Comparison of ENCODE assay signal across 7 mouse cellular contexts in the genomic region with DNA sequence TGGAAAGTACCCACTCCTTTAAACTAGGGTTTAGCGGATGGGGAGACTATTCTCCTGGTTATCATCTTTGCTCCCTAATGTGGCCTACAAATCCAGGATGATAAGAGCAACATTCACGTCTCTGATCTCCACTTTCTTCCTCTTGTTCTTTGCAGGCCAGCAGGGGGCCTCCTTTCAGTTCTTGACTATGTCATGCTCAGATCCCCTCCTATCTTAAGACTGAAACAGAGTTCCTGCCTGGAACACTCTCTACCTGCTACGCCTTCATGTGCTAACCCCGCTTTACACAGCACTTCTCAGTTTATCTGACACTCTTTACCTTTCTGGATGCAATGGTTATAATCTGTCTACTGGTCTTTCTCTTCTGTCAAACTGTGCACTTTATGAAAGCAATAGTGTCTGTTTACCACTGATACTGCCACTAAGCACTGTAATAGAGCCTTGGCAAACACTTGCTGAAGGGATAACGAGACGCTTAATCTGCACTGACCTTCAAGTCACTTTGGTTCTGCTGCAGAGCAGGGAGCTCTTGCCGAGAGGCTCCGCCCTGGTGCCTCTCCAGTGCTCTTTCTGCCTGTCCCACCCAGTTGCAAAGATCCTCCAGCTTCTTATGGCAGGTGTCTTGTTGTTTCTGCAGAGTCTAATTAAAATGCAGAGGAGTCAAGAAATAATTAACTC.
A peak's percentile ranks its signal among the peaks of the same experiment; 100 is the strongest.
DNase-seq lines count a peak whose midpoint lies in the region; ATAC-seq and TF ChIP-seq lines count a peak whose summit lies in the region.

No protein-coding gene starts in this region.

- in situ Hi-C loops in CH12.LX (cut with MboI; ENCODE audit: low pct_ligation_motif_present, low pct_unique_long_range_greater_than_20kb, low sequenced_read_pairs): no loop called here

- DNase-seq in kidney, adult 9 months: peak; percentile 25
- no peak for DNase-seq in kidney, adult 11 months
- no peak for DNase-seq in CH12.LX (ENCODE audit: extremely low read depth)
- peak; percentile 40 for DNase-seq in brain, embryonic 14.5 days (ENCODE audit: low read depth)
- DNase-seq in liver, embryonic 13.5 days: no peak
- no peak for DNase-seq in left cerebral cortex, adult 18-20 months (ENCODE audit: low spot score in 2 of 2)
- DNase-seq in spleen, postnatal 14 days (ENCODE audit: low spot score in 2 of 2): no peak

- 57% methylated on average over 8 of the region's 8 CpGs for WGBS in liver, embryonic 13.5 days (ENCODE audit: insufficient replicate concordance)

- no peak for TF ChIP-seq POLR2A in CH12.LX (IDR thresholded peaks at IDR 0.05; ENCODE audit: low read depth, low read length)
- no peak for TF ChIP-seq POLR2A in brain, embryonic 14.5 days (IDR thresholded peaks at IDR 0.05; ENCODE audit: borderline replicate concordance, extremely low read depth, insufficient read depth, insufficient read length, poor library complexity, severe bottlenecking)

- no peaks in the 10 kb centered on the region for H3K4me1 ChIP-seq in CH12.LX (ENCODE audit: control insufficient read depth in 1 of 2, insufficient read depth in 2 of 2)
- H3K4me1 ChIP-seq in liver, embryonic 13.5 days (replicated peaks): no peaks in the 10 kb centered on the region

- peaks cover 60 to 94% of the 10 kb centered on the region in 2 experiments for H3K36me3 ChIP-seq in CH12.LX (replicated peaks in 1 of 2; ENCODE audit: control insufficient read depth in 1 of 2, insufficient read depth in 1 of 2, low read length in 1 of 2)
- H3K36me3 ChIP-seq in liver, embryonic 13.5 days: peaks cover 68% of the 10 kb centered on the region

- no peak overlapping the region for H3K9ac ChIP-seq in CH12.LX (ENCODE audit: insufficient read depth, low read depth)
- H3K9ac ChIP-seq in liver, embryonic 13.5 days: no peak overlapping the region

- no peak; the same call in 1 of the 2 replicates for TF ChIP-seq RAD21 in CH12.LX (IDR thresholded peaks at IDR 0.05; ENCODE audit: low read depth, low read length)

- H3K4me2 ChIP-seq in CH12.LX (ENCODE audit: insufficient read depth, low read depth, poor library complexity, severe bottlenecking): no peak overlapping the region
- no peak overlapping the region for H3K4me2 ChIP-seq in liver, embryonic 13.5 days

- peak; percentile 34; the same call in 1 of the 2 replicates for ATAC-seq in liver, embryonic 13.5 days (ENCODE audit: low read depth)

- dilution Hi-C loops in CH12.LX (cut with MboI; ENCODE audit: extremely low pct_ligation_motif_present, extremely low pct_unique_long_range_greater_than_20kb, low sequenced_read_pairs): no loop called here

- H3K27me3 ChIP-seq in CH12.LX (replicated peaks): no peaks in the 10 kb centered on the region
- H3K27me3 ChIP-seq in liver, embryonic 13.5 days: no peaks in the 10 kb centered on the region

- no peak for TF ChIP-seq EP300 in CH12.LX (IDR thresholded peaks at IDR 0.05; ENCODE audit: low read length)

- H3K9me3 ChIP-seq in CH12.LX (replicated peaks; ENCODE audit: low read length): no peaks in the 10 kb centered on the region
- H3K9me3 ChIP-seq in liver, embryonic 13.5 days (replicated peaks): no peaks in the 10 kb centered on the region

- H3K27ac ChIP-seq in CH12.LX (ENCODE audit: insufficient read depth, low read depth): no peak overlapping the region
- H3K27ac ChIP-seq in liver, embryonic 13.5 days: no peak overlapping the region

- TF ChIP-seq CTCF in CH12.LX (conservative IDR thresholded peaks at IDR 0.05 in 1 of 2, IDR thresholded peaks at IDR 0.05 in 1 of 2; ENCODE audit: low read depth in 2 of 2, low read length in 2 of 2): peak; percentile 11 to 47; a peak in 2 of 4 replicates
- TF ChIP-seq CTCF in brain, embryonic 14.5 days (IDR thresholded peaks at IDR 0.05; ENCODE audit: borderline replicate concordance, extremely low read depth, insufficient read depth, insufficient read length): peak; percentile 30; the same call in 1 of the 2 replicates

- no peak overlapping the region for H3K4me3 ChIP-seq in CH12.LX (replicated peaks in 1 of 3; ENCODE audit: low read depth in 2 of 3, low read length in 2 of 3, poor library complexity in 1 of 3)
- no peak overlapping the region for H3K4me3 ChIP-seq in liver, embryonic 13.5 days (replicated peaks)

- H3K79me2 ChIP-seq in CH12.LX (replicated peaks; ENCODE audit: control insufficient read depth, extremely low read depth, insufficient read depth, poor library complexity, severe bottlenecking): no peaks in the 10 kb centered on the region

TF ChIP-seq in CH12.LX, 34 proteins besides CTCF, POLR2A, EP300 and RAD21:
- TF ChIP-seq SMC3 (IDR thresholded peaks at IDR 0.05; ENCODE audit: low read depth, low read length) (peak; percentile 22), E2F4 (IDR thresholded peaks at IDR 0.05; ENCODE audit: insufficient replicate concordance, low read depth, low read length) (no peak)

Comparison
In these comparisons a context has a peak if more than half of its experiments do, and no peak if none do; other contexts are left out.
1. DNase-seq: peak in kidney, adult 9 months (single experiment) and brain, embryonic 14.5 days (single experiment); none in kidney, adult 11 months (single experiment), CH12.LX (single experiment), liver, embryonic 13.5 days (single experiment), left cerebral cortex, adult 18-20 months (0 of 2) and spleen, postnatal 14 days (0 of 2).